Mouse (Mus musculus) frontal cortex, postnatal 36 days (tissue): ENCODE data around the gene Fbxo21.

Experiments used
- DNase-seq, 2 experiments: peaks; one replicate each; pipeline ENCODE4 v3.0.0; 2022; ENCODE audit warnings: low spot score in 2 of 2

Gene Fbxo21

GRCm38 (mm10) chr5:117979082-117979481 is 2.6 kb downstream of the Fbxo21 start:
- no peak for DNase-seq

DNA sequence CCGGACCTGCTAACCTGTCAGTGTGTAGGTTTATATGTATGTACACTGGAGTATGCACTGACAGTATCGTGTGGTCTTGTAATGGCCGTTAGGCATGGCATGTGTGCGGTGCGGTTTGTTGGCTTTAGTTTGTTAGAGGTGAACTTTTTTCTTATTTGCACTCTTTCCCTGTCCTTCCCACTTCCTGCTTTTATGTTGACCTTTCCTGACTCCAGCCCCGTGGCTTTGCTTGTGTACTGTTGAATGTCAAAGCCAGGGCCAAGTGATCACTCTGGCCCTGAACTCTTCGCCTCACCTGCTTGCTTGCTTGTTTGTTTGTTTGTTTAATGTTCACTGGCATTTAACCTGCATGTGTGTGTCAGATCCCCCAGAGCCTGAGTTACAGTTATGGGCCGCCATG is 4.4 kb downstream of the Fbxo21 start:
- no peak for DNase-seq

- DNase-seq, result no peak
These were observed 5.4 kb downstream of the Fbxo21 start for GRCm38 (mm10) chr5:117981943-117982342.

DNA sequence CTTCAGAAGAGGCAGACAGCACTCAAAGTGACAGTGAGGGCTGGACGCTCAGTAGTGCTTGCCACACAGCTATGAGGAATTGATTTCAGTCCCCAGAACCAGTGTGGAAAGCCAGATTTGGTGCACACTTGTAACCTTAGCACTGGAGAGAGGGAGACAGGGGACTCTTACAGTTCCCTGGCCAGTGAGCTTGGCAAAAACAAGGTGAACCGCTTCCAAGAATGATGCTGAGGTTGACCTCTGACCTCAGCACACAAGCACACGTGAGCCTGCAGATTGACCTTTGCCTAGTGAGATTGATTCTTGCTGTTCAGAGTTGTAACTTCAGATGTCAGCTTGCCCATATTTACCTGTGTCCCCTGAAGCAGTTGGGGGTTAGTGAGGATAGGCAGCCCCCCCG is 9.8 kb downstream of the Fbxo21 start:
- no peak for DNase-seq

GRCm38 (mm10) chr5:117987891-117988290 is 11.4 kb downstream of the Fbxo21 start:
- DNase-seq, result no peak

GRCm38 (mm10) chr5:117988367-117988766 is 11.8 kb downstream of the Fbxo21 start:
- DNase-seq, result no peak

GRCm38 (mm10) chr5:117989773-117990172 is 13.2 kb downstream of the Fbxo21 start:
- DNase-seq, result no peak

DNA sequence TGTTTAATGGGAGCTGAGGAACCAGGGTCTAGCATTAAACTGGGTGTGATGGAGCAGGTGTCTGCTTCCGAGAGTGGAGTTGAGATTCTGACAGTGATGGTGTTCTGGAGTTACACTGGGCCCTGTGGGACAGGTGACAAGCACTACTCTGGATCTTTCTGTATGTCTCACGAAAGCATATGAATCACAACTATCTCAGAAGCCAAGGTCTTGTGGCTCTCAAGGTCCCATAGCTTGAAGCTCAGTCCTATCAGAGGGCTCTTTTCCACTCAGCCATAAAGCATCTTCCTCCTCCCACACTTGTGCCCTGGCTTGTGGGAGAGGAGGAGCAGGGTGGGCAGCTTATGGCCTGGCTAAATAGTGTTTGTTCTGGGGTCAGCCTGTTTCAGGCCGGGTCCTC is 14.4 kb downstream of the Fbxo21 start:
- DNase-seq, result no peak

- DNase-seq, result peak in 1 of 2 experiments; percentile 53
These were observed 17.0 kb downstream of the Fbxo21 start for GRCm38 (mm10) chr5:117993550-117993949.

DNA sequence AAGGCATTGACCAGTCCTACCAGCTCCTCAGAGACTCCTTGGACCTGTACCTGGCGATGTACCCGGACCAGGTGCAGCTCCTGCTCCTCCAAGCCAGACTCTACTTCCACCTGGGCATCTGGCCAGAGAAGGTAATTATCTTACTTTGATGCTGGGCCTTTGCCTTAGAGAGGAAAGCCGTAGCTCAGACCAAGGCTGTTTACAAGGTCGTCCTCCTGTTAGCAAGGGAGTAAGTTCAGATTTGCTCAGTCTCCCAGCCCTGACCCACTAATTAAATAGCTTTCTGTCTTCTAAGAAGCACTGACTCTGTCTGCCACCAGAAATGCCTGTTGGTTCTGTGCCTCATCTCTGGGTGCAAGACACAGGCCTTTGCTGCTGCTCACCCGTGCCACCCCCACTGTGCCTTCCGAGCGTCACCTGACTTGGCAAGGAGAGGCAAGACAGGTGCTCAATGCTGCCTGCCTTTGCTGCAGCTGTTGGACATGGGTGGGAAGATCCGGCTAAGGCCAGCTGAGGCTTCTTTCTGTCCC is 18.9 kb downstream of the Fbxo21 start:
- DNase-seq, result no peak

GRCm38 (mm10) chr5:117995911-117996310 is 19.4 kb downstream of the Fbxo21 start:
- no peak for DNase-seq

DNA sequence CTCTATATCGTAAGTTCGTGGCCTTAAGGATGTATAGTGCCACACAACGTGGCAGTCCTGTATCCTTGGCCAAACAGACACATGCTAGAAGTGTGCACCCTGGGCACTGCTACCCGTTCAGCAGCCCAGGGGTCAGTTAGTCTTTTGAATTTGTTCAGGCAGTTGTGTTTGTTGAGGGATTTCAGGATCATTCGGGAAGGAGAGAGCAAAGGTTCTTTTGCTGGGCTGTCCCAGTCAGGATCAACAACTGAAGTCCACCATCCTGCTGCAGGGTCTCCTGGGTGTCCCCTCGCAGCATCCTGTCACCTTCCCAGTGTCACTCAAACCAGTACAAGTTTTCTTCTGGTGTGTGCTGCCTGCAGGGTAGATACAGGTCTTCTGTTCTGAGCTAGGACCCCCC is 20.1 kb downstream of the Fbxo21 start:
- DNase-seq, result no peak

GRCm38 (mm10) chr5:117997434-117997970 is 21.0 kb downstream of the Fbxo21 start:
- DNase-seq, result no peak

GRCm38 (mm10) chr5:117999061-117999460 is 22.5 kb downstream of the Fbxo21 start:
- DNase-seq, result peak in 1 of 2 experiments; percentile 28

GRCm38 (mm10) chr5:117999584-117999983 is 23.1 kb downstream of the Fbxo21 start:
- peak; percentile 51 to 58 for DNase-seq

DNA sequence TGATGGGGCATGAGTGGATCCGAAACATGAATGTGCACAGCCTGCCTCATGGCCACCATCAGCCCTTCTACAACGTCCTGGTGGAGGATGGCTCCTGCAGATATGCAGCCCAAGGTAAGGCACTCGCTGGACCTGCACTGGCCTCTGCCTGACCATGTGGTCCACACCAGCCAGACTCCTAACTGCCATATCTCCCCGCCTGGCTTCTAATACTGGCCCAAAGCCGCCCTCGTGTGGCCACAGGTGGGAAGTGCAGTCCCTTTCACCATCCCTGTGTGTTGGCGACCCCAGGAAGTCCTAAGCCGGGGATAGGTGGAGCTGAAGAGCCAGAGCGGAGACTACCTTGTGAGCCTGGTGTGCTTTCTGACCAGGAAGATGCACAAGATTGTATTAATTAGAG is 25.5 kb downstream of the Fbxo21 start:
- DNase-seq, result peak; percentile 68 to 70

- DNase-seq, result peak; percentile 61 to 70
These were observed 28.1 kb downstream of the Fbxo21 start for GRCm38 (mm10) chr5:118004619-118005018.

DNA sequence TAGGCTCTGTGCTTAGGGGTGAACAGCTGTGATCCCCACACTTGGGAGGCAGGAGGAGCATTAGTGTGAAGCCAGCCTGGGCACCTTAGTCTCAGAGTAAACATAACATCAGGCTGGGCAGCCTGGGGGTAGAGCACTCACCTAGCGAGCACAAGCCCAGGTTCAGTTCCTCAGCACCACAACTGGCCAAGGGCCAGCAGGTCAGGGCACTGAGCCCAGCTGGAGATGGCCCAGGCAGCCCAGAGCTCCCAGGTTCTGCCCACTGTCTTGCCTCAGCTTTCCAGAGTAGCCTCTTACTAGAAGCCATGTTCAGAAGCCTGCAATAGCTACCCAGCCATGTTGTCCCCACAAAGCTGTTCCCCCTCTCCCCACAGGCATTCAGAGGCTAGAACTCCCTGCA is 29.2 kb downstream of the Fbxo21 start:
- DNase-seq, result no peak

- DNase-seq, result no peak
These were observed 31.8 kb downstream of the Fbxo21 start for GRCm38 (mm10) chr5:118008344-118008743.

GRCm38 (mm10) chr5:118010872-118011271 is 34.3 kb downstream of the Fbxo21 start:
- no peak for DNase-seq

GRCm38 (mm10) chr5:118011796-118012195 is 35.3 kb downstream of the Fbxo21 start:
- DNase-seq, result no peak

DNA sequence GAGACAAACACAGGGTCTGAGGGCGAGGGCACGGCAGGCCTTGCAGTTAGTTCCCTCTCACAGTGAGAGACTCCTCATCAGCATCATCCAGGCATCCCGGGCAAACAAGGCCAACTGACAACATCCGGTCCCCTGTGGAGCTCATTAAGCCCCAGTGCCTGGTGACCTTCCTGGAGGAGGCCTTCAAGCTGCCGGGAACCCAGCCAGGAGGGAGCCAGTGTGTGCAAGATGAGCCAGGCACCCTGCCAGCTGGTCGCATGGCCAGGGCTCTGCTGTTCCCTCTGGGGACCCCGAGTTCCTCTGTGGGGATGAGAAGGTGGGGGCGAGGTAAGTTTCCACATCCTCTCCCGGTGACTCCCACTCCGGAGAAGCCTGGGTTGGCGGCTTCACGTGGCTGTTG is 38.5 kb downstream of the Fbxo21 start:
- no peak for DNase-seq

GRCm38 (mm10) chr5:118015669-118016068 is 39.1 kb downstream of the Fbxo21 start:
- no peak for DNase-seq

DNA sequence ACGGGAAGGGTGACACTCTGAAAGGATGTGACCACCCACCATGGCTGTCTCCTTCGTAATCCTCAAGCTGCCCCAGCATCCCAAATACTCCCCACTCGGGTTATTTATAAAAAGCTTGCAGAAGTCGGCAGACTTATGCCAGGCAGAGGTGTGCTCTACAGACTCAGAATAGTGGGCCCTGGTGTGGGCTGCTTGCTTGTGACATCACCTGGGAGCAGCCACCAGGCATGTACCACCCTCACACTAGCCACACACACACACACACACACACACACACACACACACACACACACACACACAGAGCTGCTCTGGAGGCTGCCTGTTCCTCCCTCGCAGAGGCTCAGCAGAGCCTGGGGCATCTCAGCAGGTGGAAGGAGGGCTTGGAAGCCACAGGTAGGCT is 41.0 kb downstream of the Fbxo21 start:
- DNase-seq, result peak in 1 of 2 experiments; percentile 34
